Mouse (Mus musculus) C2C12 (cell line): ENCODE results near the gene Reep1.

Source experiments
- CEBPB ChIP-seq: IDR thresholded peaks from one replicate; pipeline ENCODE4 v1.6.1; 2011; ENCODE audit warnings: low read depth, mild to moderate bottlenecking, control low read depth, moderate library complexity
- CTCF ChIP-seq: IDR thresholded peaks from one replicate; pipeline ENCODE4 v1.5.1; 2011; ENCODE audit not compliant: control insufficient read depth, insufficient read depth, insufficient read length
- FOSL1 ChIP-seq: IDR thresholded peaks from one replicate; pipeline ENCODE4 v1.8.0; 2011; ENCODE audit warnings: mild to moderate bottlenecking, low read length; ENCODE audit not compliant: poor library complexity, insufficient read depth, severe bottlenecking
- MAX ChIP-seq: IDR thresholded peaks from one replicate; pipeline ENCODE4 v1.6.1; 2011; ENCODE audit warnings: mild to moderate bottlenecking, control low read depth
- MYOD1 ChIP-seq: IDR thresholded peaks from one replicate; pipeline ENCODE4 v1.6.1; 2011; ENCODE audit warnings: low read depth; ENCODE audit not compliant: control insufficient read depth, insufficient read length
- MYOG ChIP-seq: IDR thresholded peaks from one replicate; pipeline ENCODE4 v1.6.1; 2011; ENCODE audit not compliant: control insufficient read depth, insufficient read length; ENCODE audit errors: extremely low read depth
- USF1 ChIP-seq: IDR thresholded peaks from one replicate; pipeline ENCODE4 v1.6.1; 2011; ENCODE audit warnings: low read depth, mild to moderate bottlenecking, control low read depth, moderate library complexity

- TF ChIP-seq CTCF (peak; percentile 85), MAX (no peak), MYOG (no peak), MYOD1 (no peak), USF1 (no peak), CEBPB (no peak), FOSL1 (no peak)
Observed at GRCm38 (mm10) chr6:71804061-71804829, 96.9 kb downstream of the Reep1 start.
